8 mouse cellular contexts compared by ENCODE assay signal in the genomic region with DNA sequence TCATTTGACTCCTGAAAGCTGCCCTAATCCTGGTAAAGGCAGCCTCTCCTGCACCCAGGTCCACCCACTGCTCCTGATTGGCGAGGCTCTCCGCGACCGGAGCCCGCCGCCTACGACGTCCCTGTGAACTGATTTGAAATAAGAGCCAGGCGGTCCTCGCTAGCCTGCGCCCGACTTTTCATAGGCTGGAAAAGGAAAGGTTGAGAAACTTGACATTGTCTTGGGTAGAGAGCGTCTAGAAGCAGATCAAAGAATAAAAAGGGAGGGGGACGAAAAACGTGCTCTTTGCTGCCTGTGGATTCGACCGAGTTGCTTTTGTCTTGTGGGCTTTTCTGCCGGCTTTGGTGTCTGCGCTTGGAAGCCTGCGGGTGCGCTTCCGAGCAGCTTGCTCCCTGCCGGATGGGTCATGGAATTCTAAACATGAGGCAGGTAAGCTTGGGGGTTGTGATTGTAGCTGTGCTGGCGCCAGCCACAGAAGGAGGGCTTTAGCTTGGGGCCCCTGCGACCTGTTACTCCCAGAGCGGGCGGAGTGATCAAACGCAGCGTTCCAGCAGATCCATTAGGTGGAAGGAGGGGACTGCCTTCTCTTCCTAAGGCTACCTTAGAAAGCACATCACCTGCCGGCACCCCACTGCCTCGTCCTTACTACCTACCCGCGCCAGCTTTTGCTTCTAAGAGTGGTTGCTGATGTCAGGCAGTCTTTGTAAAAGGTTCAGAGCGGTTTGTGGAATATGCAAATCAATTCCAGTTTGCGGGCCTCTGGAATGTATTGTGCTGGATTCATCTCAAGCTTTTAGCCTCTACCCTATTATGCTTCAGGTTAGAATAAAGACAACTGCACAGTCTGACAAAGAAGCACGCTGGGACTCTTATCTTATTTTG.
DNase-seq lines count a peak whose midpoint lies in the region; ATAC-seq and TF ChIP-seq lines count a peak whose summit lies in the region.

No protein-coding gene starts in this region.

- peaks cover 2% of the 10 kb centered on the region; the same call in 1 of the 2 replicates for H3K27me3 ChIP-seq in hindbrain, embryonic 16.5 days (replicated peaks; ENCODE audit: control insufficient read depth, insufficient read depth, low read length)

- peak overlapping the region; percentile 53 for H3K9ac ChIP-seq in hindbrain, embryonic 16.5 days (ENCODE audit: low read depth, low read length)

- peak; percentile 80 for DNase-seq in adipocyte (ENCODE audit: low spot score)
- DNase-seq in cerebellum, postnatal 4 days (ENCODE audit: low spot score in 2 of 2): peak; percentile 38 to 42
- peak; percentile 73 to 93 for DNase-seq in gastrocnemius, adult 8-10 months (ENCODE audit: low spot score in 2 of 2)
- peak; percentile 41 to 73 for DNase-seq in left cerebral cortex, adult 2 months (ENCODE audit: extremely low spot score in 1 of 2, low spot score in 2 of 2)
- peak; percentile 82 for DNase-seq in lung, postnatal 36 days
- peak; percentile 28 for DNase-seq in retina, postnatal 7 days (ENCODE audit: low read depth, low spot score)
- peak; percentile 68 for DNase-seq in yolk sac, embryonic 10.5 days (ENCODE audit: low spot score)

- 10% methylated on average over 36 of the region's 36 CpGs for WGBS in hindbrain, embryonic 16.5 days

- H3K27ac ChIP-seq in hindbrain, embryonic 16.5 days (ENCODE audit: low read depth, low read length): no peak overlapping the region
- no peak overlapping the region for H3K27ac ChIP-seq in left cerebral cortex, adult 2 months

- no peaks in the 10 kb centered on the region for H3K9me3 ChIP-seq in hindbrain, embryonic 16.5 days (ENCODE audit: control insufficient read depth, low read length)

- H3K4me3 ChIP-seq in hindbrain, embryonic 16.5 days (ENCODE audit: low read length): peak overlapping the region; percentile 43
- H3K4me3 ChIP-seq in left cerebral cortex, adult 2 months: peak overlapping the region; percentile 39

- H3K4me1 ChIP-seq in hindbrain, embryonic 16.5 days (ENCODE audit: control insufficient read depth, insufficient read depth, low read depth, low read length): no peaks in the 10 kb centered on the region; the same call in 1 of the 2 replicates

- H3K36me3 ChIP-seq in hindbrain, embryonic 16.5 days (ENCODE audit: control insufficient read depth, insufficient read depth, low read length): no peaks in the 10 kb centered on the region

- intact Hi-C loops in left cerebral cortex, adult 2 months (cut with DNase I): loop anchor here (5.0 kb wide), 2 partner anchors 52 to 82 kb away; no protein-coding TSS in a partner anchor

- peak; percentile 94 for ATAC-seq in hindbrain, embryonic 16.5 days

- peak overlapping the region; percentile 57 for H3K4me2 ChIP-seq in hindbrain, embryonic 16.5 days (ENCODE audit: low read length)

- TF ChIP-seq CTCF in left cerebral cortex, adult 2 months (IDR thresholded peaks at IDR 0.05): no peak; the same call in 1 of the 2 replicates

Comparison
In these comparisons a context has a peak if more than half of its experiments do, and no peak if none do; other contexts are left out.
1. DNase-seq: peak in every context shown above with its lines; median percentile 83 in gastrocnemius, adult 8-10 months; 82 in lung, postnatal 36 days; 80 in adipocyte; 68 in yolk sac, embryonic 10.5 days; 57 in left cerebral cortex, adult 2 months; 40 in cerebellum, postnatal 4 days; 28 in retina, postnatal 7 days.